Mouse (Mus musculus): ENCODE data around the gene Cby3.

GRCm38 (mm10) chr11:50407235-50407634 is 53.0 kb downstream of the Cby3 start:
- TF ChIP-seq CTCF (IDR thresholded peaks at IDR 0.05; ENCODE audit: low read depth) (no peak), EP300 (IDR thresholded peaks at IDR 0.05; ENCODE audit: low read depth) (no peak)

All from heart, postnatal 0 days (tissue).